Mouse (Mus musculus): ENCODE results near the gene Hacl1. TPM values are rescaled to one million over a fixed set of nuclear protein-coding genes. Genes with fewer than 3 reads are reported as not detected.
"Not testable (repeated sequence)": the region's sequence is repeated elsewhere in the genome, so short reads cannot be mapped to it uniquely, and the experiment has no call there.

Gene Hacl1
- total RNA-seq, 2 experiments from 2014 or later = 8.9 TPM

DNA sequence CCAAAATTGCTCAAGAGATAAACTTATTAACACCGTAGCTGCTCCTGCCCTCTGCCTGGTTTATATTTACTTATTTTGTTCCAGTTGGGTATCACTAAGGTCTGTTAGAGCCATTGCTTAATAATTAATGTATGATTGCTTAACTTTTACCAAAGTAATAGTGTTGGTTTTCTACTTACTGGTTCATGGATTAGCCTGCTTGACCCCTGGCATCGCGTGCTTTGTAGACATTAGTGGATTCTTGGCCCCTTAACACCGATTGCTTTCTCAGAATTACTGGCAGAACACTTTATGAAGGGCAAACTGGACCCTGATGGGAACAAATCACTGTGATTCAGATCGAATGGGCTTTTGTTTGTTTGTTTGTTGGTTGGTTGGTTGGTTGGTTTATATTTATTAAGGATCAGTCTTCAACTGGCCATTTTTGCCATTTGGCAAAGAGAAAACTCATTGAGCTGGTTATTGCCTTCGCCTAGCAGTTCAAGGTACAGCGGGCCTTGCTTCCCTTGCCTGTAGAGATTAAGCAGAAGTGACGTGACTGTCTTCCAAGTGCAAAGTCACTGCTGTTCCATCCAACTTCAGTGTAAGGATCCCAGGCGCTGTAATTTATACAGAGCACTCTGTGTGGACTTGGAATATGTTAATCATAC is 545 bp upstream of the Hacl1 start:
- no peak for DNase-seq (ENCODE audit: low spot score in 2 of 2)

DNA sequence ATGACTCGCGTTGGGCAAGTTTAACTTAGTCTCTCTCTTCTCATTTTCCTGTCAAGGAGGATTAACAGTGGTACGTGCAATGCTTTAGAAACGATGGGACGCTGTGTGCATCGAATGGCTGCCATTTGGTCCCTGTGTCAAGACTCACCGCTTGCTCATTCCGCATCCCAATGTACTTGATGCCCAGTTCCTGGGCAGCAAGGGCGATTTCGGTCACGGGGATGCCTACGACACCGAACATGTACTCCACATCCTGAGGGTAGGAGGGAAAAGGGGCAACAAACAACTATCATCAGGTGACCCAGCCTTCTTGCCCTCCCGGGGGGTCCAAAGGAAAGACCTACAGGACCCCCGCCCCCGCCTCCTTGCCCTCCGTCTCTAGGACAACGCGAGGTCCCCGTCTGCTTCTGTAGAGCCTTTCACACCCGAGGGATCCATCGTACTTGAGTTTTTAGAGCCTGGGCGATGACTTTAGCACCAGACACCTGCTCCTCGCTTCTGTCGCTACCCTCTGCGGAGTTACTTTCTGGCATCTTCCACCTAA is 668 bp downstream of the Hacl1 start, which contains the start of gene Gm49387:
Gm49387 (minus strand) TSS at position 533 of the 544 bp plus-strand sequence.
- DNase-seq (ENCODE audit: low spot score in 2 of 2) = no peak

GRCm38 (mm10) chr14:31630677-31631076 is 10.4 kb downstream of the Hacl1 start:
- no peak for DNase-seq (ENCODE audit: low spot score in 2 of 2)

DNA sequence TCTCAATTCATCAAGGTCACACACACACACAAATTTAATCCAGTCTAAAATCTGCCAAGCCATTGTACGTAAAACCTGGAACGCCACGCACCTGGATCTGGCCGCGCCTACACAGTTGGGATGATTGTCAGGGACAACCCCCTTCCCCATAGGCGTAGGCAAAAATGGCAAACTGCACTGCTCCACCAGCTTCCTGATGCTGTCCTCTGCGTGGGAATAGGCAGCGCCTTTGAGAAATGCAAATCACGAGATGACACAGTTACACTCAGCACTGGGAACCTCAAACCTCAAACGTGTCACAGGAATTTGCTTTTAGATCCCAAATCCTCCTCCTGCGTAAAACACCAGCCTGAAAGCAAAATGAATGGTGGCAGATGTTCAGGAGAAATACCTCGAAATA is 18.3 kb downstream of the Hacl1 start:
- no peak for DNase-seq (ENCODE audit: low spot score in 2 of 2)

DNA sequence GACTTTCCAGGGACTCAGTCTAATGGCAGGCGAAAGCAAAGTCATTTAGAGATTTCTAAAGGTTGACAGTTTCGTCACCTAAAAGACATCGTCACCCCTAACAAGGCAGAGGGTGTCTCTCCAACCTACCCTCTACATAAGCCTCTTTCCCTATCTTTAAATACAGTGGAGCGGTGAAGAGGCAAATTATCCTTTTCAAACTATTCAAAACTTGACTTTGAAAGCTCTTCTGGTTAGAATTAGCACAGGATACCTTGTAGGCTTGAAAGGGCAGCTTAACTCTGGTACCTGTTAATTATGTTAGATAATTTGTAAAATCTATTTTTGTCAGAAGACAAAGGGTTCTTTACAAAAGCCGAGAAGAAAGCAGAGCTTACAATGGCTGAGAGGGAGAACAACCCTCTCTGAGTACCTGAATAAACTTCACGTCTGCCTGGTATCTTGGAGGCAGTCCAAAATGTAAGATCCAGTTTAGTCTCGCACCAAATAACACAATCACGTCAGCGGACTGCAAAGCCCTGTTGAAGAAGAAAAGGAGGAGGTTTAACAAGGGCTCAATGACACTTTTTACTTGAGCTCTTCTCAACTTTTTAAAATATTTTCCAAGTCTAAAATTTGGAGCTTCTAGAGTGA is 20.4 kb downstream of the Hacl1 start:
- no peak for DNase-seq (ENCODE audit: low spot score in 2 of 2)

GRCm38 (mm10) chr14:31617997-31618396 is 23.1 kb downstream of the Hacl1 start:
- no peak for DNase-seq (ENCODE audit: low spot score in 2 of 2)

GRCm38 (mm10) chr14:31617204-31617603 is 23.9 kb downstream of the Hacl1 start:
- DNase-seq (ENCODE audit: low spot score in 2 of 2) = no peak

DNA sequence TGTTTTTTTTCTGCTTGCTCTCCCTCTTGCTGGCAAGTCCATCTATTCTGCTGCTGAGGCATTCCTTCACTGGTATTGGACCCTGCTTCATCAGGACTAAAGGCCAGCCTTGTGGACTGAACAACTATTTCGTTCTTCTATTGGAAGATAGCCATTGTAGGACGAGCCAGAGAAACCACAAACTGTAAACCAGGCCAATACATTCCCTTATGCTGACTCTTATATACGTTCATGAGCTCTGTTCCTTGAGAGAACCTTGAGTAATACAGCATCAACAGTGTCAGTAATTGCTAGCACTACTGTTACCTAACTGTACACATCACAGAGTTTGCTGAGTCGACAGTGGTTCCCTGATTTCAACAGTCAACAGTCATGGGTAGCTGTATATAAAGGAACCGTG is 27.4 kb downstream of the Hacl1 start:
- no peak for DNase-seq (ENCODE audit: low spot score in 2 of 2)

- DNase-seq (ENCODE audit: low spot score in 2 of 2) = no peak
Measured at GRCm38 (mm10) chr14:31611986-31612385, 29.1 kb downstream of the Hacl1 start.

DNA sequence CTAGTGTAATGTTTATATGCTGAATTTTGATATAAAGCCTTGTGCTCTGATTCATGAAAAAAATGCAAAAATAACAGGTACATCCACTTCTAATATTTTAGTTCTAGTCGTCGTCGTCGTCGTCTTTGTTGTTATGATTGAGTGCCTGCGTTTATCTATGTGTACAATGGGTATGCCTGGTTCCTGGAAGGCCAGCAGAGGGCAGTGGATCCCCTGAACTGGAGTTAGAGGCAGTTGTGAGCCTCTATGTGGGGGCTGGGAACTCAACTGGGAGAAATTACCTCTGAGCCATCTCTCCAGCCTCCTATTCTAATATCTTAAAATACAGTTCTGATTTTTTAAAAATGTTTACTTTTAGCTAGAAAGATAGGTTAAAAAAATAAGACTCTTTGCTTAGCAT is 35.6 kb downstream of the Hacl1 start:
- DNase-seq (ENCODE audit: low spot score in 2 of 2) = no peak

GRCm38 (mm10) chr14:31604916-31605315 is 36.2 kb downstream of the Hacl1 start:
- DNase-seq (ENCODE audit: low spot score in 2 of 2) = peak in 1 of 2 experiments; percentile 24

- not testable (repeated sequence) for DNase-seq (ENCODE audit: low spot score in 2 of 2)
Measured at GRCm38 (mm10) chr14:31602616-31602979, 38.5 kb downstream of the Hacl1 start.

DNA sequence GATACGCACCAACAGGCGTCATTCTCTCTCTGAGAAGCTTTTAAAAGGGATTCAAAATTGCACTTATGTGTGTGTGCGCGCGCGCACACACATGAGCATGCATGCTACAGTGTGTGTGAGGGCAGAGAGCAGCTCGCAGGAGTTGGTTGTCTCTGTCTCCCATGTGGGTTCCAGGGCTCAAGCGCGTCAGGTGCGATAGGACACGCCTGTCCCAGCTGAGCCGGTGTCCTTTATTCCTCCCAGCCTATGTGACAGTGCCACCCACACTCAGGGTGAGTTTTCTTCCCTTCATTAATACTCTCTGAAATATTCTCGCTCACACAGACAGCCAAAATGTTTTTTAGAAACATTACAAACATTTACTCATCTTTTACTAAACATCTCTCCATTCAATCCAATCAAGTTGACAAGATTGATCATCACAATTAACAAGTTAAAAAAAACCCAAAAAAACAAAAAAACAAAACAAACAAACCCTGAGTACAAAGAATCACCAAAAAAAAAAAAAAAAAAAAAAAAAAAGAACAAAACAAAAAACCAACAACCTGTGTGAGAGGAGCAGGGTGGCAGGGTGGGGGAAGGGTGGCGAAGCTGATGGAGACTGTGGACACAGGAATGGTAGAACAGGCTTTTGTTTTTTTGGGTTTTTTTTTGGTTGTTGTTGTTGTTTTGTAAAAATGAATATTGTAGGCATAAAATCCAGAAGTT is 39.0 kb downstream of the Hacl1 start:
- no peak for DNase-seq (ENCODE audit: low spot score in 2 of 2)

DNA sequence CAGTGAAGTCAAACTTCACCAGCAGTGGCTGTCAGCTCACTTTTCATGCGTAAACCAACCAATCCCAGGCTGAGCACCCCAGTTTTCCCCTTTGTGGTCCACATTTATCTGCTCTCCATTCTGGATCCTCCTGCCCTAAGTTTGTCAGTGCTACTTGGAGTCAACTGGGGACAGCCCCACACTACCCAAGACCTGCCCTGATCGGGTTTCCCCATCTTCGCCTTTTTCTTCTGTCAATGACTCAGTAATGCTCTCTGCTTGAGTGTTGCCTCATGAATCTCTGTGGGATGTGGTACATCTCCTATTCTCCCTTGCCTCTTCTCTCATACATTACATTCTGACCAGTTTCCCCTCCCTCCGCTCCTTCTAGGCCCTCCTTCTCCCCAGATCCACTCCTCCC is 43.6 kb downstream of the Hacl1 start:
- no peak for DNase-seq (ENCODE audit: low spot score in 2 of 2)

DNA sequence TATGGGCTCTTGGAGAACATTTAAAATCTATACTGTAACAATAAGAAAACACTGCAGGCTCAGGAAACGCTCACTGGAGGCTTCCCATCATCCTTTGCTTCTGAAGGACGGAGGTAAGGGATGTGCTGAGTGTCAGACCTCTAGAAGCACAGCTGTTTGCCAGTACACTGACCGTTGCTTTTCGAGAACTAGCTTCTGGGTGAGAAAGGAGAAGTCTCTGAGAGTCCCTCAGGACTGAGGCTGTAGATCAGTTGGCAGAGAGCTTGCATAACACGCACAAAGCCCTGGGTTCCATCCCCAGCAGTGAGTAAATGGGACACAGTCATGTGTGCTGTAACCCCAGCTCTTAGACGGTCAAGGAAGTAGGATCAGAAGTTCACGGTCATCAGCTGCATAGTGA is 44.7 kb downstream of the Hacl1 start:
- DNase-seq (ENCODE audit: low spot score in 2 of 2) = no peak

DNA sequence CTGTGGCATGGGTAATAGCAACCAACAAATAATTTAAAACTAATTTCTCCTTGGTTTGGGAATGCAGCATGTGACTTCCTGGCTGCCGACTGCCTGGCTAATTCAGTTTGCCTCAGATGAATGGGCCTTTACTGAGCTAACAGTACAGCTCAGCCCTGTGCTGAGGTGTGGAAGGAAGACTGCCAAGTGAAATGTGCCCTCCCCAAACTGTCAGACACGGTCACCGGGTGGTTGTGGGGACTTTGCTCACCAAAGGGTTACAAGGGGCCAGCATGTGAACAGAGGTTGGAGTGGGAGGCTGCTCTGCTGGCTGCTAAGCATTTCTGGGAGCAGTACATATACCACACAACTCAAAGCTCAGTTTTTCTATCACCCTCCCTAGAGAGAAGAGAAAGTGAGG is 46.4 kb downstream of the Hacl1 start:
- no peak for DNase-seq (ENCODE audit: low spot score in 2 of 2)

- DNase-seq (ENCODE audit: low spot score in 2 of 2) = no peak
Measured at GRCm38 (mm10) chr14:31593036-31593435, 48.0 kb downstream of the Hacl1 start.

GRCm38 (mm10) chr14:31591243-31591642 is 49.8 kb downstream of the Hacl1 start, which contains the start of gene Colq:
TSS of gene Colq (minus strand) at chr14:31591343.
- no peak for DNase-seq (ENCODE audit: low spot score in 2 of 2)

DNA sequence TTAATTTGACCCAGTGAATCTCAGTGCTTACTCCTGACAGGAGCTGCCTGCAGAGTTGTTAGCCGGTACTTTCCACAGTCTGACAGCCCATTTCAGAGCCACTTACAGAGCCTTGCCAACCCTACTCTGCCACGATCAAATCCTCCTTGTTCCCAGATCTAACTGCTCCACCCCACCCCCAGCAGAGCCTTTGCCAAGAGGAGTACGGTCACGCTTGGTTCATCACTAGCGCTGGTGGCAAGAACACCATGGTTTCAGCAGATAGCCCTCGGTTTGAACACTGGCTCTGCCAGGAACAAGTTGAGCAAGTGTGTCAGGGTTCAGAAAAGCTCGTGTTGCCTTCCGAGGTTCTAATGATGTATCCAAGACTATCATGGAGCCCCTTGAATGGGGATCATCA is 54.6 kb downstream of the Hacl1 start:
- DNase-seq (ENCODE audit: low spot score in 2 of 2) = no peak

- DNase-seq (ENCODE audit: low spot score in 2 of 2) = no peak
Measured at GRCm38 (mm10) chr14:31583082-31583481, 58.0 kb downstream of the Hacl1 start.

GRCm38 (mm10) chr14:31577966-31578735 is 62.9 kb downstream of the Hacl1 start:
- no peak for DNase-seq (ENCODE audit: low spot score in 2 of 2)
